Mouse (Mus musculus): ENCODE measurements around the gene Cdk15. TPM values are rescaled to one million over a fixed set of nuclear protein-coding genes. Genes with fewer than 3 reads are reported as not detected.

Gene Cdk15
- total RNA-seq, 2 experiments from 2014 or later: 0.62 to 1.3 TPM

- no peak for DNase-seq (ENCODE audit: low spot score in 2 of 2)
Observed at GRCm38 (mm10) chr1:59368649-59369319, 112.1 kb downstream of the Cdk15 start.

GRCm38 (mm10) chr1:59369320-59369685 lies 112.6 kb downstream of the Cdk15 start:
- DNase-seq (ENCODE audit: low spot score in 2 of 2): no peak

GRCm38 (mm10) chr1:59370355-59370950 lies 113.7 kb downstream of the Cdk15 start:
- DNase-seq (ENCODE audit: low spot score in 2 of 2): no peak

DNA sequence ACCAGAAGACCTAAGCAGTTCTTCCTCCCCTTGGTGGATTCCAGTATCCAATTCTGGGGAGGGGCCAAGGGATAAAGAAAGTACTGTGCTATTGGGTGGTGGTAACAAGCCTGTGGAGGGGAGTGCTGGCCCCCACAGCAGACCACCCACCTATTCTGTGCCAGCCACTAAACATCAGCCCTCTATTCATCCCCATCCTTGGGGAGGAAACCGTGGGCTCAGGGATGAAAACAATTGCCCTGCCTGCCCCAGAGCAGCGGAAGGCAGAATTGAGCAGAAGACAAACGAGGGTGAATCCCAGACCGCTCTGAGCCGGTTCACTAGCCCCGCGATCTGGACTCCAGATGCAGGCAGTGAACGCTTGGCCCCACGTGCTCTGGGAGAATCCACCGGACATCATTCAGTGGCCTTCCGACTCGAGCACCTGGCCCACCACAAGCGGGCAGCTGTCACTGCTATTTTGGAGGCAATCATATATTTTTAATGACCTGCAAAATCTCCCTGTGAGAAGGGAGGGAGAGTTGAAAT lies 119.4 kb downstream of the Cdk15 start:
- DNase-seq (ENCODE audit: low spot score in 2 of 2): no peak

DNA sequence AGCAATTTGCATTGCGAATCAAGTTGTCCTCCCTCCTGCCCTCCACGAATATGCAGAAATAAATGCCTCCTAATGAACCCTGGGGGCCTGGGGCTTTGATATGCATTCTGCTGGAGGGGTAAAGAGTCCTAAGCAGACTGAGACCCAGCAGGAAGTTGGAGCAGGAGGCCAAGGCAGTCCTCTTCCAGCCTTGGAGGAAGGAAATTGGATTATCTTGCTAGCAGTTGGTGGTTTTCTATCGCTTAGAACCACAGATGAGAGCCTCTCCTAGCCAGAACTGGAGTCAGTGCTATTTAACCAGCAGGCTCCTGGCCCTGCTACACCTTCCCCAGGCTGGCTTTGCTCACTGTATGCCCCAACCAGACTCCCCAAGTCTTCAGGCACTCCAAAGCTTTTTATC lies 119.9 kb downstream of the Cdk15 start:
- no peak for DNase-seq (ENCODE audit: low spot score in 2 of 2)

DNA sequence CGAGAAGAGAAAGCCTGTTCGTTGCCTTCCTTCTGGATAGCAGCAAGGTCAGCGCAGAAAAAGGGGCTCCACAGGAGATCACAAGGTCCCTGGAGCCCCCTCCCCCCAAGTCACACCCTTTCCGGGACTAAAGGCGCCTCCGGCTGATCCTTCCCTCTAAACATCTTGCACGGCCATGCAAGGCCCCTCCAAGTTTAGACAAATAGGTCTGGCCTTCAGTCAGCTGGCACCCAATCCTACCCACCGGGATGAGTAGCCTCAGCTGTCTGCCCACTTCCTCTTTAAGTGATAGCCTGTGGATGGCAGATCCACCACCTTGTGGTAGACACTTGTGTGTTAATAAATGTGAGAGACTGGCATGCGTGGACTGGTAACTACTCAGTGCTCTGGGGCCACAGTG lies 120.6 kb downstream of the Cdk15 start:
- no peak for DNase-seq (ENCODE audit: low spot score in 2 of 2)

DNA sequence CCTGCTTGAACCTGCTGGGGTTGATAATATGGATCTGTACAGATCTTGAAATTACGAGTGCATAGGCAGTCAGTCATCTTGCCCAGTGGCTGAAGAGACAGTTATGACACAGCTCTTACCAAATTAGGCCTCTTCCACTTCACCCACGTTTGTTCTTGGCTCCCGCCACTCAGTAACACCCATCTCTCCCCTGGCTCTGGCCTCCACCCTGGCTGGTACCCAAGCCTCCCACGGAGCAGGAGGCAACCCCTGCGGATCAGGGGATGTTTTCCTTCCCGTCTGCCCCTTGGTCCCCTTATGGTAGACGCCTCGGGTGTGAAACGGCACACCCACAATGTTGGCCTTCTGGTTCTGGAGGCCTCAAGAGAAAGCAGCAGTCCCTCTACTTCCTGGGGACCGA lies 124.2 kb downstream of the Cdk15 start:
- DNase-seq (ENCODE audit: low spot score in 2 of 2): peak in 1 of 2 experiments; percentile 28

DNA sequence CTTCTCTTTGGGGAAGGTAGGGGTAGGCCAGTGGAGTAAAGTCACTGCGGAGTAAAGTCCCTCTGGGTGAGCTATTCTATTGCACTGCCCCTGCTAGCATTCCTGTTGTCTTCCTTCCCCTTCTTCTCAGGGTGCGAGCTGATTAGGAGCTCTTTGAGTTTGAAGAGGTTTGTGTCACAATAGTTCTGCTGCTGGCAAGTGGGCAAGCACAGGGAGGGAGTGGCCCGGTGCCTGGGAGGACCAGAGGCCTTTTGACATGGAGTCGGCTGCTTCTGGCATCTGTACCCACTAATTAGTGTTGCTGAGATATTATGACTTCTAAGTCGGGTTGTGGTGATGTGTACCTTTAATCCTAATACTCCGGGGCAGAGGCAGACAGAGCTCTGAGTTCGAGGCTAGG lies 124.8 kb downstream of the Cdk15 start:
- no peak for DNase-seq (ENCODE audit: low spot score in 2 of 2)

- DNase-seq (ENCODE audit: low spot score in 2 of 2): no peak
Observed at GRCm38 (mm10) chr1:59382516-59382915, 125.8 kb downstream of the Cdk15 start.

DNA sequence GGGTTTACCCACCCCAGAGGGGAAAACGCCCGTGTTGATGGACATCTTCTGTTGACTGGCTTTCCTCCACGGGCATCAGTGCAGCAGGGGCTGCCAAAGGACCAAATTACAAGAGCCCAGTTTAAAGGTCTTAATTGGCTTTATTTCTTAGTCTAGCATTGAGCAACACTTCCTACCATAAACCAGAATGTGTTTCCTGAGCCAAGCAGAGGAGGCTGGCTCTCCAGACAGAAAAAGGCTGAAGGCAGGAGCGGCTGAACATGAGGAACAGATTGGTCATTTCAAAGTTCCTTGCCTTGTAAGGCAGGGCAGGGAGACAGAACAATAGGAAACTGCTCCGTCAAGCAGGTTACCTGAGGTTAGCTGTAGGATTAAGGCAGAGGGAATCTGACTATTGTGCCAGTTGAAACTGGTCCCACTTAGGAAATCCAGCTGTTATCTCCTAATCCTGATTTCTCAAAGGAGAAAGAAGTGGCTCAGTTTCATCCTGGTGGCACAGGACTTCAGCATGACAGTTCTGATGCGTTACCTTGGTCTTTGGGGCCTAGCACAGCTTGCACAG lies 126.4 kb downstream of the Cdk15 start:
- DNase-seq (ENCODE audit: low spot score in 2 of 2): no peak

- DNase-seq (ENCODE audit: low spot score in 2 of 2): no peak
Observed at GRCm38 (mm10) chr1:59384400-59384799, 127.7 kb downstream of the Cdk15 start.

DNA sequence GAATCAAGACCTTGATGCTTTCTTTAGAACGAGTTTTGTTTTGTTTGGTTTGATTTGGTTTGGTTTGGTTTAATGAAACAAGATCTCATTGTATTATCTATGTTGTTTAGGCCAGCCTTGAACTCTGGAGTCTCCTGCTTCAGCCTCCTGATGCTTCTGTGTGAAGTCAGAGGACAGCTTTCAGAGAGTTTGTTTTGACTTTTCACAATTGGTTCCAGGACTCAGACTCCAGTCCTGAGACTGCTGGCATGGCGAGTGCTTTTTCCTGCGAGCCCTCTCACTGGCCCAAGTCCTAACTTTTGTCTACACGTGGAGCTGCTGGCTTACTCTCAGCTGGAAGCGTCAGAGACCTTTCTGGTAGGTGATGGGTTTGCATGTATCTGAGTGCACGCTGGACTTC lies 128.9 kb downstream of the Cdk15 start:
- no peak for DNase-seq (ENCODE audit: low spot score in 2 of 2)

GRCm38 (mm10) chr1:59387542-59388314 lies 131.0 kb downstream of the Cdk15 start:
- no peak for DNase-seq (ENCODE audit: low spot score in 2 of 2)

DNA sequence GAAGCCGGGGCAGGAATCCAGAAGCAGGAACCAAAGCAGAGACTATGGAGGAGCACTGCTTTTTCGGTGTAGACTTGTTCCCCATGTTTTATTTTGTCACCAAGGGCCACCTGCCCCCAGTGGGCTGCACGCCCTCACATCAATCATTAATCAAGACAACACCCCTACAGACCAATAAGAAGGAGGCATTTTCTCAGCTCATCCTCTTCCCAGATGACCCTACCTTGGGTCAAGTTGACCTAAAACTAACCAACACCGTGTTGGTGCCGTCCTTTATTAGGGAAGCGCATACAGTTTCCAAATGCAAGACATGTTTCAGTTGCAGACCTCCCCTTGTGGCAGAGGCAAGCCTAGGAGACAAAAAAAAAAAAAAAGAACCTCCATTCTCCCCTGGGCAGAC lies 132.5 kb downstream of the Cdk15 start:
- DNase-seq (ENCODE audit: low spot score in 2 of 2): no peak

DNA sequence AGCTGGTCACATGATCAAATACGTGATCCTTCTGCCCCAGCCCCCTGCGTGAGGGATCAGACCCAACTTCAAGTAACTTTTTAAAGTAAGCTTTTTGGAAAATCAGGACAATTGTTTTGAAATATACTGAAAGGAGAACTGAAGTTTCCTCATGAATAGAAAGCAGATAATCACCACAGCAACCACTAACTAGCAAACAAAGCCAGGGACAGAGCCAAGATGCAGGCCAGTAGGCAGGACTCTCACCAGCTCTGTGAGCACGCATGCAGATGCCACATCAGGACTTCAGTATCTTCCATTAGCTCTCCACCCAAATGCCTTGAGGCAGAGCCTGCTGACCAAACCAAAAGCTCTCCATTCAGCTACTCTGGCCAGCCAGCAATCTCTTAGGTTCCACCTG lies 135.0 kb downstream of the Cdk15 start:
- no peak for DNase-seq (ENCODE audit: low spot score in 2 of 2)

DNA sequence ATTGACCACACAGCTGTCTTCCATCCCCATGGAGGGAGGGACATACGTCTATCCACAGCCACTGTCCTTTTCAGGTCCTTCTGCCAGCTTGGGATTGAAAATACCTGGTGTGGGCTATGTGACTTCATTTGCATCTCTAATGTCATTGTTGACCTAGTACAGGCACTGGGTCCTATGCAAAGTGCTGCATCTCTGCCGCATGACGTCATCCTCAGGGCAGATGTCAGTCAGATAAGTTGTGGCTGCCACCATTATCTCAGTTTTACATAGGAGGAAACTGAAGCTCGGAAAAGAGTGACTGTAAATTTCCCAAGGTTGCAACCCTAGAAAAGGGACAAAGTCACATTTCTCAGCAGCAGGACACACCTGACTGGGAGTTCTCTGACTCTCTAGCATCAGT lies 137.4 kb downstream of the Cdk15 start:
- no peak for DNase-seq (ENCODE audit: low spot score in 2 of 2)

- no peak for DNase-seq (ENCODE audit: low spot score in 2 of 2)
Observed at GRCm38 (mm10) chr1:59394616-59395015, 137.9 kb downstream of the Cdk15 start.

- DNase-seq (ENCODE audit: low spot score in 2 of 2): no peak
Observed at GRCm38 (mm10) chr1:59395992-59396391, 139.3 kb downstream of the Cdk15 start.

GRCm38 (mm10) chr1:59399554-59400325 lies 143.0 kb downstream of the Cdk15 start:
- no peak for DNase-seq (ENCODE audit: low spot score in 2 of 2)

GRCm38 (mm10) chr1:59401253-59401652 lies 144.5 kb downstream of the Cdk15 start:
- DNase-seq (ENCODE audit: low spot score in 2 of 2): no peak
